Mouse (Mus musculus): Measurements from ENCODE around the gene Akap13. TPM values are rescaled to one million over a fixed set of nuclear protein-coding genes. Genes with fewer than 3 reads are reported as not detected.

Akap13 gene
- total and polyA plus RNA-seq, 2 experiments, result 8.5 to 92.1 TPM

DNA sequence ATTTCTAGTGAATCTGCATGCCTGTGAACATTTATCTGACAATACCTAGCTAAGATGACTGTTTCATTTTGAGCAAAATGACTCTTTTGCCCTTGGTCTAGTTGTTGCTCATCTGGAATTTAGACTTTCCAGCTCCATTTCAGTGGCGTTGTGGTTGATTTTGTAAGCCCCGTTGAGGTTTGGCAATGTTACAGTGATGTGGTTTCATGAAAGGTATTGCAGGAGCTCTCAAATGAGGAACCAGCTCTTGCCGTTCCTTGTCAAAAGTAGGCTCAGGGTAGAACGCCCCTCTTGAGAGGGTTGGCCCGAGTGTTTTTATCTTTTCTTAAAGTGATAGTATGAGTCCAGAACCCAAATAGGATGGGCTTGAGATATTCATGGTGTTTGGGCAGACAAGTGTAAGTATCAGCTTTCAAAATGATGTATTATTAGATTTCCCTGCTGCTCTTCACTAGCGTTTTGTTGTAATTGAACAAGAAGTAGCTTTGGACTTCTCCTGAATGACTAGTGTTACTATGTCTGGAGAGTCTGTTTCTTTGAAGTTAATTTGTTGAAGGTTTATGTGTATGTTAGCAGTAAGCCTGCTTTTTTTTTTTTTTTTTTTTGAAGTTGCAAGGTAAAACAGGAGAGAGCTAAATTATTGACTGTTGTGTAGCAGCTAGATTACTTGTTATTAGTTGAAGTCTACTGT lies 140.9 kb downstream of the Akap13 start:
- peak; percentile 86 for DNase-seq (ENCODE audit: extremely low read depth, low read depth, low spot score)

DNA sequence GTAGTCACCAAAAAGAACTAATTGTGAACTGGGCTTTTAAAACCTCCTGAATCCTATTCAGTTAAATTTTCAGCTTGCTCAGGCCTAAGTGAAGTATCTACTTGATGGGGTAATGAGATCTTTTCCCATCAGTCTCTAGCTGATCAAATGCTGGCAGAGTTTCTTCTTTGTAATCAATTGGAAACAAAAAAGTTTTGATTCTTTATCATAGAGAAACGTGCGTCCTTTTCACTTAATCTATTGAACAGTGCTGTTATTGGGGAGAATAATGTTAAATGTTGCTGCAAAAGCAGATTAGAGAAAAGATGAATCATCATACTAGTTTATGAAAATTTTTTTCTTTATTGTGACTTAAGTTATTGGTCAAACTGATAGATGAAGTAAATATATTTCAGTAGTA lies 142.5 kb downstream of the Akap13 start:
- Histone ChIP-seq H3K79me2 (ENCODE audit: control insufficient read depth, insufficient read depth, low read length) (no peaks in the 10 kb centered on the region), H3K4me3 (ENCODE audit: insufficient read depth, low read depth, low read length) (no peak overlapping the region), H3K27me3 (ENCODE audit: control insufficient read depth, insufficient read depth, low read length) (no peaks in the 10 kb centered on the region), H3K9ac (ENCODE audit: low read depth, low read length) (no peak overlapping the region), H3K4me1 (ENCODE audit: control insufficient read depth, insufficient read depth, low read length) (0 out of 2 replicates have a peak, but pooled peaks cover 2% of the 10 kb centered on the region), H3K27ac (replicated peaks; ENCODE audit: insufficient read depth, low read depth, low read length) (no peak overlapping the region), H3K36me3 (ENCODE audit: control insufficient read depth, insufficient read depth, low read length) (no peaks in the 10 kb centered on the region)
- TF ChIP-seq CTCF (IDR thresholded peaks at IDR 0.05; ENCODE audit: low read depth, low read length) (no peak), POLR2A (IDR thresholded peaks at IDR 0.05; ENCODE audit: extremely low read depth, insufficient read depth, low read length) (no peak)
- WGBS, result 56% methylated on average over 2 of the region's 2 CpGs
- no peak for DNase-seq (ENCODE audit: extremely low read depth, low read depth, low spot score)

More for the DNA sequence above, 140.9 kb downstream of the Akap13 start:
- 0 out of 2 replicates have a peak, but pooled peaks cover 2% of the 10 kb centered on the region for H3K4me1 ChIP-seq (ENCODE audit: control insufficient read depth, insufficient read depth, low read length)
- no peaks in the 10 kb centered on the region for H3K36me3 ChIP-seq (ENCODE audit: control insufficient read depth, insufficient read depth, low read length)
- H3K4me3 ChIP-seq (ENCODE audit: insufficient read depth, low read depth, low read length), result no peak overlapping the region
- 35% methylated on average over 6 of the region's 6 CpGs for WGBS
- TF ChIP-seq CTCF (IDR thresholded peaks at IDR 0.05; ENCODE audit: low read depth, low read length) (no peak), POLR2A (IDR thresholded peaks at IDR 0.05; ENCODE audit: extremely low read depth, insufficient read depth, low read length) (no peak)
- H3K27me3 ChIP-seq (ENCODE audit: control insufficient read depth, insufficient read depth, low read length), result no peaks in the 10 kb centered on the region
- H3K27ac ChIP-seq (replicated peaks; ENCODE audit: insufficient read depth, low read depth, low read length), result peak overlapping the region; percentile 39; the same call in 1 of the 2 replicates
- no peak overlapping the region for H3K9ac ChIP-seq (ENCODE audit: low read depth, low read length)
- no peaks in the 10 kb centered on the region; the same call in 1 of the 2 replicates for H3K79me2 ChIP-seq (ENCODE audit: control insufficient read depth, insufficient read depth, low read length)

DNA sequence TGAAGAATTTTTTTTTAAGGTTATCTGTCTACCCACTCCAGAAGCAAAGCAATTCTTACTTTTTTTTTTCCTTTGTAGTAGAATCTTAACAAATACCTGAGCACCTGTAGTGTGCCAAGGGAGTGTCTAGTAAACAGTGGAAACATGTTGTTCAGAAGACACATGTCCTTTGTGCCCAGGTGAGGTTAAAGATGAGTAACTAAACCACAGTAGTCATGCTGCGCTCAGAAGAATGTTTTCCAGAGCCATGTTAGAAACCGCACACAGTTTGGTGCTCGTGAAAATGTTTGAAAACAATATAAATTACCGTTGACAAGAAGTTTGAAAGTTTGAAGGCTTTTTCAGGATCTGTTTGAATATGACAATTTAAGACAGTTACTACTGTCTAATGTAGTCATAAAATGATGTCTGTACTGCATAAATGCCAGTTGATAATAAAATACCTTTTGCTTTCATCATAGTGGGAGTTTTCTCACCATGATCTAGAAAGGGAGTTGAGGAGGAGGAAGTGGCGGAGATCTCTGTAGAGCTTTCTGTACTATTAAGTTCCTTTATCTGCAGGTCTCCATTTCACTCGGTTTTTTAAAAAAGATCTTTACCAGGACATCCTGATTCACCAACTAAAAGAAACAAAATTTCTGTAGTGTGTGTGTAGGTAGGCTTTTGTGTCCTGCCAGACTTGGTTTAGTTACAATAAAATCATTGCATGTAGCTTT lies 145.2 kb downstream of the Akap13 start:
- H3K9ac ChIP-seq (ENCODE audit: low read depth, low read length), result no peak overlapping the region
- DNase-seq (ENCODE audit: extremely low read depth, low read depth, low spot score), result no peak
- H3K4me1 ChIP-seq (ENCODE audit: control insufficient read depth, insufficient read depth, low read length), result 0 out of 2 replicates have a peak, but pooled peaks cover 2% of the 10 kb centered on the region
- H3K4me3 ChIP-seq (ENCODE audit: insufficient read depth, low read depth, low read length), result no peak overlapping the region
- H3K27me3 ChIP-seq (ENCODE audit: control insufficient read depth, insufficient read depth, low read length), result no peaks in the 10 kb centered on the region
- H3K79me2 ChIP-seq (ENCODE audit: control insufficient read depth, insufficient read depth, low read length), result no peaks in the 10 kb centered on the region
- peaks cover 6% of the 10 kb centered on the region; the same call in 1 of the 2 replicates for H3K36me3 ChIP-seq (ENCODE audit: control insufficient read depth, insufficient read depth, low read length)
- no peak overlapping the region for H3K27ac ChIP-seq (replicated peaks; ENCODE audit: insufficient read depth, low read depth, low read length)
- TF ChIP-seq POLR2A (IDR thresholded peaks at IDR 0.05; ENCODE audit: extremely low read depth, insufficient read depth, low read length) (no peak), CTCF (IDR thresholded peaks at IDR 0.05; ENCODE audit: low read depth, low read length) (no peak)
- WGBS, result 89% methylated on average over 6 of the region's 6 CpGs

DNA sequence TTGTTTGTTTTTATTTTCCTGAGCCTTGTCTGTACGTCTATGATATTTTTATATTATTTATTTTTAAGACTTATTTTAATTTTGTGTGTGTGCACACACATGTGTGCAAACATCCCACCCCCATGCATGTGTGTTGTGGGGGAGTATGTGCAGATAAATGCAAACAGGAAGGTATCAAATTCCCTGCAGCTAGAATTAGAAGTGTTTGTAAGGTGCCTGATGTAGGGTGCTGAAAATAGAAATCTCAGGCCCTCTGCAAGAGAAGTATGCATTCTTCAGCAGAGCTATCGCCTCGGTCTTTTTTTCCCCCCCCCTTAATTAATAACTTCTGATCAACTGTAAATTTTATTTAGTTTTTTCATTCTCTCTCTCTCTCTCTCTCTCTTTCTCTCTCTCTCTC lies 151.9 kb downstream of the Akap13 start:
- no peak for DNase-seq (ENCODE audit: extremely low read depth, low read depth, low spot score)
- H3K27me3 ChIP-seq (ENCODE audit: control insufficient read depth, insufficient read depth, low read length), result no peaks in the 10 kb centered on the region
- no peak overlapping the region for H3K27ac ChIP-seq (replicated peaks; ENCODE audit: insufficient read depth, low read depth, low read length)
- H3K4me3 ChIP-seq (ENCODE audit: insufficient read depth, low read depth, low read length), result no peak overlapping the region
- peaks cover 17% of the 10 kb centered on the region for H3K4me1 ChIP-seq (ENCODE audit: control insufficient read depth, insufficient read depth, low read length)
- WGBS, result 90% methylated on average over 3 of the region's 3 CpGs
- peaks cover 7% of the 10 kb centered on the region; the same call in 1 of the 2 replicates for H3K79me2 ChIP-seq (ENCODE audit: control insufficient read depth, insufficient read depth, low read length)
- TF ChIP-seq POLR2A (IDR thresholded peaks at IDR 0.05; ENCODE audit: extremely low read depth, insufficient read depth, low read length), result no peak
- TF ChIP-seq CTCF (IDR thresholded peaks at IDR 0.05; ENCODE audit: low read depth, low read length), result no peak
- peaks cover 6% of the 10 kb centered on the region; the same call in 1 of the 2 replicates for H3K36me3 ChIP-seq (ENCODE audit: control insufficient read depth, insufficient read depth, low read length)
- H3K9ac ChIP-seq (ENCODE audit: low read depth, low read length), result no peak overlapping the region

DNA sequence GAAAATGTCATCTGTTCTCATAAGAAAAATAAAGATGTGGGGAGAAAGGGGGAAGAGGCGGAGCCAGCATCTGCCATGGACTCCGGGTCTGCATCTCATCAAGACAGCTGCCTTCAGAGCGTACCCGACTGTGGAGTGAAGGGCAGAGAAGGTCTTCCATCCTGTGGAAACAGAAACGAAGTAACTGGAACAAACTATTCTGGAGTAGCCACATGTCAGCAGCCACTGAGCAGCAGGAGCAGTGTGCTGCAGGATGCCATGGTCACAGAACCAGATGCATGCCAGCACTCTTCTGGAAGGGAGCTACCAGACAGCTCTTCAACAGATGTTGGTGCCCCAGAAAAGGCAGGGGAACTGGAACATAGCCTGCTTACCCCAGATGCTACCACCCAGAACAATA lies 153.4 kb downstream of the Akap13 start:
- TF ChIP-seq POLR2A (IDR thresholded peaks at IDR 0.05; ENCODE audit: extremely low read depth, insufficient read depth, low read length) (no peak), CTCF (IDR thresholded peaks at IDR 0.05; ENCODE audit: low read depth, low read length) (no peak)
- no peak for DNase-seq (ENCODE audit: extremely low read depth, low read depth, low spot score)
- H3K4me1 ChIP-seq (ENCODE audit: control insufficient read depth, insufficient read depth, low read length), result peaks cover 18% of the 10 kb centered on the region

More for the DNA sequence above, 153.4 kb downstream of the Akap13 start:
- Histone ChIP-seq H3K79me2 (ENCODE audit: control insufficient read depth, insufficient read depth, low read length) (peaks cover 9% of the 10 kb centered on the region; the same call in 1 of the 2 replicates), H3K4me3 (ENCODE audit: insufficient read depth, low read depth, low read length) (no peak overlapping the region), H3K27me3 (ENCODE audit: control insufficient read depth, insufficient read depth, low read length) (no peaks in the 10 kb centered on the region), H3K27ac (replicated peaks; ENCODE audit: insufficient read depth, low read depth, low read length) (peak overlapping the region; percentile 60), H3K9ac (ENCODE audit: low read depth, low read length) (no peak overlapping the region), H3K36me3 (ENCODE audit: control insufficient read depth, insufficient read depth, low read length) (no peaks in the 10 kb centered on the region; the same call in 1 of the 2 replicates)
- 77% methylated on average over 5 of the region's 5 CpGs for WGBS
